Comparison of ENCODE assay signal across 8 mouse cellular contexts in genomic region chr11:31872546-31873261, GRCm38 (mm10). TPM values are rescaled to one million over a fixed set of nuclear protein-coding genes. Genes with fewer than 3 reads are reported as not detected.
DNase-seq lines count a peak whose midpoint lies in the region; ATAC-seq and TF ChIP-seq lines count a peak whose summit lies in the region.

No protein-coding gene starts in this region.

- H3K27ac ChIP-seq in lung, embryonic 14.5 days (ENCODE audit: low read depth), result peak overlapping the region; percentile 2; the same call in 1 of the 2 replicates
- peak overlapping the region; percentile 75 for H3K27ac ChIP-seq in brown adipose tissue, adult 24 weeks (replicated peaks; ENCODE audit: low read depth, low read length)
- no peak overlapping the region for H3K27ac ChIP-seq in intestine, embryonic 15.5 days
- H3K27ac ChIP-seq in limb, embryonic 11.5 days (replicated peaks; ENCODE audit: low read depth, low read length), result no peak overlapping the region
- no peak overlapping the region for H3K27ac ChIP-seq in neural tube, embryonic 12.5 days

- no peak for ATAC-seq in lung, embryonic 14.5 days (ENCODE audit: insufficient read depth)
- ATAC-seq in frontal cortex, adult (ENCODE audit: low TSS enrichment), result peak; percentile 7; the same call in 1 of the 2 replicates
- ATAC-seq in intestine, embryonic 15.5 days, result no peak
- ATAC-seq in limb, embryonic 11.5 days (ENCODE audit: insufficient number of reproducible peaks, low FRiP score, low TSS enrichment, low read depth), result no peak
- ATAC-seq in neural tube, embryonic 12.5 days (ENCODE audit: low FRiP score, low read depth), result no peak
- ATAC-seq in activated CD4-positive, CD25-positive, alpha-beta regulatory T cell, adult 4 months, result no peak

- peak; percentile 21 for DNase-seq in lung, embryonic 14.5 days
- DNase-seq in lung, adult 18-20 months, result no peak
- DNase-seq in limb, embryonic 11.5 days (ENCODE audit: low spot score), result no peak

- H3K27me3 ChIP-seq in lung, embryonic 14.5 days (ENCODE audit: insufficient read depth, low read length), result no peaks in the 10 kb centered on the region
- no peaks in the 10 kb centered on the region for H3K27me3 ChIP-seq in intestine, embryonic 15.5 days (replicated peaks)
- no peaks in the 10 kb centered on the region for H3K27me3 ChIP-seq in limb, embryonic 11.5 days (ENCODE audit: control insufficient read depth, insufficient read depth, low read length)
- H3K27me3 ChIP-seq in neural tube, embryonic 12.5 days (replicated peaks), result no peaks in the 10 kb centered on the region

- H3K9ac ChIP-seq in lung, embryonic 14.5 days, result peak overlapping the region; percentile 41
- 0 out of 2 replicates have a peak overlapping the region, but pooled peaks have one; percentile 23 for H3K9ac ChIP-seq in intestine, embryonic 15.5 days
- H3K9ac ChIP-seq in limb, embryonic 11.5 days (ENCODE audit: low read length), result no peak overlapping the region
- peak overlapping the region; percentile 44 for H3K9ac ChIP-seq in neural tube, embryonic 12.5 days

- H3K9me3 ChIP-seq in lung, embryonic 14.5 days (ENCODE audit: low read depth, low read length), result no peaks in the 10 kb centered on the region
- no peaks in the 10 kb centered on the region for H3K9me3 ChIP-seq in intestine, embryonic 15.5 days
- H3K9me3 ChIP-seq in limb, embryonic 11.5 days (ENCODE audit: control insufficient read depth, low read length), result no peaks in the 10 kb centered on the region
- no peaks in the 10 kb centered on the region for H3K9me3 ChIP-seq in neural tube, embryonic 12.5 days

- peak overlapping the region; percentile 63 for H3K4me2 ChIP-seq in lung, embryonic 14.5 days
- H3K4me2 ChIP-seq in intestine, embryonic 15.5 days (replicated peaks), result peak overlapping the region; percentile 63
- peak overlapping the region; percentile 16; the same call in 1 of the 2 replicates for H3K4me2 ChIP-seq in limb, embryonic 11.5 days (ENCODE audit: low read depth, severe bottlenecking)
- H3K4me2 ChIP-seq in neural tube, embryonic 12.5 days (replicated peaks), result peak overlapping the region; percentile 74

- no peak for TF ChIP-seq CTCF in lung, embryonic 14.5 days (IDR thresholded peaks at IDR 0.05; ENCODE audit: low read depth)

- 44% methylated on average over 15 of the region's 15 CpGs for WGBS in lung, embryonic 14.5 days
- WGBS in intestine, embryonic 15.5 days, result 58% methylated on average over 15 of the region's 15 CpGs
- WGBS in limb, embryonic 11.5 days, result 59% methylated on average over 15 of the region's 15 CpGs
- 59% methylated on average over 15 of the region's 15 CpGs for WGBS in neural tube, embryonic 12.5 days

- H3K4me1 ChIP-seq in lung, embryonic 14.5 days (ENCODE audit: insufficient read depth), result 0 out of 2 replicates have a peak, but pooled peaks cover 14% of the 10 kb centered on the region
- H3K4me1 ChIP-seq in brown adipose tissue, adult 24 weeks (ENCODE audit: control insufficient read depth, insufficient read depth, insufficient read length, low read length), result peaks cover 2% of the 10 kb centered on the region
- H3K4me1 ChIP-seq in intestine, embryonic 15.5 days (replicated peaks), result peaks cover 6% of the 10 kb centered on the region
- H3K4me1 ChIP-seq in limb, embryonic 11.5 days (ENCODE audit: control insufficient read depth, insufficient read depth, low read length), result peaks cover 4% of the 10 kb centered on the region; the same call in 1 of the 2 replicates
- peaks cover 19% of the 10 kb centered on the region for H3K4me1 ChIP-seq in neural tube, embryonic 12.5 days

- H3K4me3 ChIP-seq in lung, embryonic 14.5 days (ENCODE audit: low read depth, low read length), result peak overlapping the region; percentile 34
- peak overlapping the region; percentile 72 for H3K4me3 ChIP-seq in brown adipose tissue, adult 24 weeks (ENCODE audit: insufficient read depth, low read depth, low read length)
- H3K4me3 ChIP-seq in intestine, embryonic 15.5 days (replicated peaks), result peak overlapping the region; percentile 24
- no peak overlapping the region for H3K4me3 ChIP-seq in limb, embryonic 11.5 days (ENCODE audit: low read depth, low read length)
- peak overlapping the region; percentile 41 for H3K4me3 ChIP-seq in neural tube, embryonic 12.5 days

- H3K36me3 ChIP-seq in lung, embryonic 14.5 days (ENCODE audit: insufficient read depth), result no peaks in the 10 kb centered on the region
- H3K36me3 ChIP-seq in intestine, embryonic 15.5 days, result no peaks in the 10 kb centered on the region
- H3K36me3 ChIP-seq in limb, embryonic 11.5 days (ENCODE audit: control insufficient read depth, insufficient read depth, low read length), result no peaks in the 10 kb centered on the region
- H3K36me3 ChIP-seq in neural tube, embryonic 12.5 days, result no peaks in the 10 kb centered on the region

RNA-seq across cellular contexts. Expression of gene Cpeb4, which starts 0.7 kb away (rescaled TPM):
- polyA plus RNA-seq in lung, embryonic 14.5 days (2014; fragmentation: Nextera tagmentation; extraction: Ambion mirVana), result 4.2 and 5.1 TPM in 2 replicates
- 12.2 and 16.5 TPM in 2 replicates for polyA plus RNA-seq in brown adipose tissue, adult 24 weeks (2012; ENCODE audit: insufficient read depth, insufficient read length, missing spikeins)
- 4.2 and 4.3 TPM in 2 replicates for polyA plus RNA-seq in intestine, embryonic 15.5 days (2015; fragmentation: Nextera tagmentation; extraction: Ambion mirVana)
- 3.6 and 3.8 TPM in 2 replicates for polyA plus RNA-seq in limb, embryonic 11.5 days (2014; fragmentation: Nextera tagmentation; extraction: Ambion mirVana)
- 14.4 and 18.4 TPM in 2 replicates for polyA plus RNA-seq in neural tube, embryonic 12.5 days (2016; fragmentation: Nextera tagmentation; extraction: Ambion mirVana)
- 1 to 10 TPM; 6.7 to 8.7 TPM for polyA plus RNA-seq in activated CD4-positive, CD25-positive, alpha-beta regulatory T cell, adult 4 months (2017; shearing (Covaris generic))

Comparison
In these comparisons a context has a peak if more than half of its experiments do, and no peak if none do; other contexts are left out.
1. H3K27ac ChIP-seq: peak in lung, embryonic 14.5 days (single experiment) and brown adipose tissue, adult 24 weeks (single experiment); none in intestine, embryonic 15.5 days (single experiment), limb, embryonic 11.5 days (single experiment) and neural tube, embryonic 12.5 days (single experiment).
2. H3K4me2 ChIP-seq: peak in every context shown above with its lines; median percentile 74 in neural tube, embryonic 12.5 days; 63 in lung, embryonic 14.5 days; 63 in intestine, embryonic 15.5 days; 16 in limb, embryonic 11.5 days.